Mouse (Mus musculus): ENCODE measurements around the gene Ick.
A peak's percentile ranks its signal among the peaks of the same experiment; 100 is the strongest.

Gene Ick

GRCm38 (mm10) chr9:78190651-78191634 is 82.0 kb downstream of the Ick start:
- no peak for DNase-seq (ENCODE audit: low spot score in 2 of 2)

- DNase-seq (ENCODE audit: low spot score in 2 of 2): peak; percentile 52 to 66
Observed at GRCm38 (mm10) chr9:78191736-78192135, 82.7 kb downstream of the Ick start.

- peak; percentile 43 to 58 for DNase-seq (ENCODE audit: low spot score in 2 of 2)
Observed at GRCm38 (mm10) chr9:78193902-78194597, 85.1 kb downstream of the Ick start.

- no peak for DNase-seq (ENCODE audit: low spot score in 2 of 2)
Observed at GRCm38 (mm10) chr9:78195034-78195433, 86.0 kb downstream of the Ick start.

GRCm38 (mm10) chr9:78197801-78198200 is 88.8 kb downstream of the Ick start:
- DNase-seq (ENCODE audit: low spot score in 2 of 2): no peak

DNA sequence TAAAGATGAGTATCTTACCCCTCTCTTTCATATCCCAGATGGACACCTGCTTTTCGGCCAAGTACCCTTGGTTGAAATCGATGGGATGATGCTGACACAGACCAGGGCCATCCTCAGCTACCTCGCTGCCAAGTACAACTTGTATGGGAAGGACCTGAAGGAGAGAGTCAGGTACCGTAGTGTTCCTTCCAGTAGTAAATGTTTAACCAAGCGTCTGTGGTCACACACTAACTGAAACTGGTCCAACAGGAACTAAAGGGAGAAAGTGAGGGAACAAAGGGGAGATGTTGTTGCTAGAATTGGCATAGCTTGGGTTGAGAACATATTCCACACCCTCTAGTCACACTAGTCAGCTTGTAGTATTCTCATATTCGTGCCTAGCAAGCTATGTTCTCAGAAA is 95.2 kb downstream of the Ick start:
- no peak for DNase-seq (ENCODE audit: low spot score in 2 of 2)

- DNase-seq (ENCODE audit: low spot score in 2 of 2): no peak
Observed at GRCm38 (mm10) chr9:78208956-78209355, 100.0 kb downstream of the Ick start.

DNA sequence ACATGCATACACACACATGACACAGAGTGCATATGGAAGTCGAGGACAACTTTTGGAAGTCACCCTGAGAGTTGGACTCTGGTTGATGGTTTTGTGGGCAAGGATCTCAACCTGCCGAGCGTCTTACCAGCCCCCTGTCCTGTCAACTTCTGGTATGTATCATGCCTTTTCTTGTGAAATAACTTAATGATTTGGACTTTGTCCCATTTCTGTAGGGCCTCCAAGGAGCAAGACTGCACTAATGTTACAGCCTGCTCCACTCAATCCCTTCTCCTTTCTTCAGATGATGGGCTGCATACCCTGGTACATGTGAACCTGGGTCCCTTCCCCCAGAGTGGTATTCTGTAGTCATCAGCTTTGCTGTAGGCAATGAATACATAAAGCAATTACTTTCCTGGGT is 101.1 kb downstream of the Ick start:
- no peak for DNase-seq (ENCODE audit: low spot score in 2 of 2)

GRCm38 (mm10) chr9:78210821-78211220 is 101.8 kb downstream of the Ick start:
- no peak for DNase-seq (ENCODE audit: low spot score in 2 of 2)

GRCm38 (mm10) chr9:78211521-78211920 is 102.5 kb downstream of the Ick start:
- DNase-seq (ENCODE audit: low spot score in 2 of 2): no peak

- DNase-seq (ENCODE audit: low spot score in 2 of 2): no peak
Observed at GRCm38 (mm10) chr9:78212341-78213049, 103.5 kb downstream of the Ick start.

- DNase-seq (ENCODE audit: low spot score in 2 of 2): no peak
Observed at GRCm38 (mm10) chr9:78217074-78217473, 108.1 kb downstream of the Ick start.

All from spleen, postnatal 36 days (tissue).